Mouse (Mus musculus): ENCODE data around the gene Ascl2. TPM values are rescaled to one million over a fixed set of nuclear protein-coding genes. Genes with fewer than 3 reads are reported as not detected.

The Ascl2 gene
- polyA plus RNA-seq, 1 experiment from 2014 or later: 0.85 TPM

- Histone ChIP-seq H3K9ac (peak overlapping the region; percentile 70), H3K27ac (peak overlapping the region; percentile 92), H3K9me3 (replicated peaks) (no peaks in the 10 kb centered on the region), H3K36me3 (no peaks in the 10 kb centered on the region), H3K27me3 (0 out of 2 replicates have a peak, but pooled peaks cover 3% of the 10 kb centered on the region), H3K4me3 (replicated peaks) (no peak overlapping the region), H3K4me2 (peak overlapping the region; percentile 65), H3K4me1 (replicated peaks) (peaks cover 50% of the 10 kb centered on the region)
- DNase-seq (no peak), ATAC-seq (ENCODE audit: low read depth) (peak; percentile 49)
- 77% methylated on average over 2 of the region's 2 CpGs for WGBS (ENCODE audit: insufficient replicate concordance)
Observed at GRCm38 (mm10) chr7:142996998-142997397, 27.9 kb upstream of the Ascl2 start.

- Histone ChIP-seq H3K36me3 (no peaks in the 10 kb centered on the region), H3K4me2 (peak overlapping the region; percentile 65), H3K27me3 (peaks cover 8% of the 10 kb centered on the region; the same call in 1 of the 2 replicates), H3K27ac (peak overlapping the region; percentile 92), H3K9me3 (replicated peaks) (no peaks in the 10 kb centered on the region), H3K9ac (peak overlapping the region; percentile 70), H3K4me3 (replicated peaks) (peak overlapping the region; percentile 26), H3K4me1 (replicated peaks) (peaks cover 41% of the 10 kb centered on the region)
- ATAC-seq (ENCODE audit: low read depth) (peak; percentile 100), DNase-seq (peak; percentile 80)
- 45% methylated on average over 3 of the region's 3 CpGs for WGBS (ENCODE audit: insufficient replicate concordance)
Observed at GRCm38 (mm10) chr7:142995630-142996338, 26.7 kb upstream of the Ascl2 start.

GRCm38 (mm10) chr7:142995004-142995403 lies 25.9 kb upstream of the Ascl2 start:
- Histone ChIP-seq H3K9me3 (replicated peaks) (no peaks in the 10 kb centered on the region), H3K4me3 (replicated peaks) (no peak overlapping the region), H3K4me2 (no peak overlapping the region), H3K27ac (peak overlapping the region; percentile 92), H3K4me1 (replicated peaks) (peaks cover 43% of the 10 kb centered on the region), H3K27me3 (peaks cover 14% of the 10 kb centered on the region), H3K9ac (no peak overlapping the region), H3K36me3 (no peaks in the 10 kb centered on the region)
- no peak for DNase-seq
- ATAC-seq (ENCODE audit: low read depth): no peak

GRCm38 (mm10) chr7:142987718-142988117 lies 18.7 kb upstream of the Ascl2 start:
- H3K27me3 ChIP-seq: peaks cover 58% of the 10 kb centered on the region
- peaks cover 31% of the 10 kb centered on the region for H3K4me1 ChIP-seq (replicated peaks)
- peak; percentile 94 for ATAC-seq (ENCODE audit: low read depth)

GRCm38 (mm10) chr7:142985146-142985545 lies 16.1 kb upstream of the Ascl2 start:
- Histone ChIP-seq H3K36me3 (no peaks in the 10 kb centered on the region), H3K9ac (no peak overlapping the region), H3K27me3 (peaks cover 52% of the 10 kb centered on the region), H3K4me1 (replicated peaks) (peaks cover 31% of the 10 kb centered on the region), H3K4me2 (no peak overlapping the region), H3K9me3 (replicated peaks) (no peaks in the 10 kb centered on the region), H3K27ac (no peak overlapping the region), H3K4me3 (replicated peaks) (no peak overlapping the region)
- ATAC-seq (ENCODE audit: low read depth) (no peak), DNase-seq (no peak)
- WGBS (ENCODE audit: insufficient replicate concordance): 69% methylated on average over 4 of the region's 4 CpGs

More at GRCm38 (mm10) chr7:142987718-142988117, 18.7 kb upstream of the Ascl2 start:
- WGBS (ENCODE audit: insufficient replicate concordance): 38% methylated on average over 3 of the region's 3 CpGs
- no peaks in the 10 kb centered on the region for H3K36me3 ChIP-seq
- no peaks in the 10 kb centered on the region for H3K9me3 ChIP-seq (replicated peaks)
- peak overlapping the region; percentile 35 for H3K4me2 ChIP-seq
- 0 out of 2 replicates have a peak overlapping the region, but pooled peaks have one; percentile 37 for H3K27ac ChIP-seq
- no peak overlapping the region for H3K4me3 ChIP-seq (replicated peaks)
- DNase-seq: peak; percentile 63
- peak overlapping the region; percentile 7; the same call in 1 of the 2 replicates for H3K9ac ChIP-seq

GRCm38 (mm10) chr7:142981908-142982307 lies 12.8 kb upstream of the Ascl2 start:
- ATAC-seq (ENCODE audit: low read depth): no peak

GRCm38 (mm10) chr7:142967884-142968808 lies 918 bp downstream of the Ascl2 start:
- peaks cover 87% of the 10 kb centered on the region for H3K27me3 ChIP-seq
- DNase-seq (peak; percentile 4), ATAC-seq (ENCODE audit: low read depth) (peak; percentile 32; the same call in 1 of the 2 replicates)
- peaks cover 25% of the 10 kb centered on the region for H3K4me1 ChIP-seq (replicated peaks)
- no peaks in the 10 kb centered on the region for H3K9me3 ChIP-seq (replicated peaks)
- H3K4me2 ChIP-seq: peak overlapping the region; percentile 68
- H3K36me3 ChIP-seq: no peaks in the 10 kb centered on the region
- peak overlapping the region; percentile 45 for H3K4me3 ChIP-seq (replicated peaks)
- under 1% methylated on average over 90 of the region's 90 CpGs for WGBS (ENCODE audit: insufficient replicate concordance)
- H3K9ac ChIP-seq: peak overlapping the region; percentile 9; the same call in 1 of the 2 replicates
- peak overlapping the region; percentile 43; the same call in 1 of the 2 replicates for H3K27ac ChIP-seq

More at GRCm38 (mm10) chr7:142981908-142982307, 12.8 kb upstream of the Ascl2 start:
- Histone ChIP-seq H3K27me3 (peaks cover 61% of the 10 kb centered on the region), H3K9me3 (replicated peaks) (no peaks in the 10 kb centered on the region), H3K27ac (no peak overlapping the region), H3K4me1 (replicated peaks) (peaks cover 7% of the 10 kb centered on the region), H3K4me2 (no peak overlapping the region), H3K9ac (no peak overlapping the region), H3K36me3 (no peaks in the 10 kb centered on the region), H3K4me3 (replicated peaks) (no peak overlapping the region)
- DNase-seq: no peak
- WGBS (ENCODE audit: insufficient replicate concordance): 41% methylated on average over 4 of the region's 4 CpGs

- Histone ChIP-seq H3K4me3 (replicated peaks) (peak overlapping the region; percentile 45), H3K9me3 (replicated peaks) (no peaks in the 10 kb centered on the region), H3K9ac (peak overlapping the region; percentile 9; the same call in 1 of the 2 replicates), H3K4me2 (peak overlapping the region; percentile 68), H3K27ac (peak overlapping the region; percentile 43; the same call in 1 of the 2 replicates), H3K4me1 (replicated peaks) (peaks cover 25% of the 10 kb centered on the region), H3K36me3 (no peaks in the 10 kb centered on the region), H3K27me3 (peaks cover 86% of the 10 kb centered on the region)
- peak; percentile 18 for DNase-seq
- peak; percentile 72 for ATAC-seq (ENCODE audit: low read depth)
- under 1% methylated on average over 36 of the region's 36 CpGs for WGBS (ENCODE audit: insufficient replicate concordance)
Observed at GRCm38 (mm10) chr7:142967414-142967883, 1.6 kb downstream of the Ascl2 start.

GRCm38 (mm10) chr7:142959752-142960151 lies 9.3 kb downstream of the Ascl2 start:
- Histone ChIP-seq H3K27me3 (peaks cover 27% of the 10 kb centered on the region), H3K4me3 (replicated peaks) (no peak overlapping the region), H3K36me3 (no peaks in the 10 kb centered on the region), H3K27ac (no peak overlapping the region), H3K9me3 (replicated peaks) (no peaks in the 10 kb centered on the region), H3K4me1 (replicated peaks) (no peaks in the 10 kb centered on the region), H3K4me2 (no peak overlapping the region), H3K9ac (no peak overlapping the region)
- no peak for DNase-seq
- WGBS (ENCODE audit: insufficient replicate concordance): 59% methylated on average over 4 of the region's 4 CpGs
- ATAC-seq (ENCODE audit: low read depth): no peak

- Histone ChIP-seq H3K27me3 (peaks cover 18% of the 10 kb centered on the region), H3K36me3 (no peaks in the 10 kb centered on the region), H3K27ac (no peak overlapping the region), H3K4me3 (replicated peaks) (no peak overlapping the region), H3K4me1 (replicated peaks) (no peaks in the 10 kb centered on the region), H3K9ac (no peak overlapping the region), H3K9me3 (replicated peaks) (no peaks in the 10 kb centered on the region), H3K4me2 (no peak overlapping the region)
- no peak for ATAC-seq (ENCODE audit: low read depth)
- DNase-seq: no peak
- 52% methylated on average over 1 of the region's 1 CpGs for WGBS (ENCODE audit: insufficient replicate concordance)
Observed at GRCm38 (mm10) chr7:142958817-142959216, 10.2 kb downstream of the Ascl2 start.

GRCm38 (mm10) chr7:142956018-142956417 lies 13.0 kb downstream of the Ascl2 start:
- peaks cover 5% of the 10 kb centered on the region; the same call in 1 of the 2 replicates for H3K27me3 ChIP-seq
- H3K4me3 ChIP-seq (replicated peaks): no peak overlapping the region
- ATAC-seq (ENCODE audit: low read depth): no peak
- no peak overlapping the region for H3K9ac ChIP-seq
- WGBS (ENCODE audit: insufficient replicate concordance): 39% methylated on average over 2 of the region's 2 CpGs
- H3K9me3 ChIP-seq (replicated peaks): no peaks in the 10 kb centered on the region
- H3K4me2 ChIP-seq: no peak overlapping the region
- no peaks in the 10 kb centered on the region for H3K4me1 ChIP-seq (replicated peaks)
- H3K27ac ChIP-seq: no peak overlapping the region
- no peaks in the 10 kb centered on the region for H3K36me3 ChIP-seq
- DNase-seq: no peak
